Mouse (Mus musculus) ES-E14 (cell line): Measurements from ENCODE around the gene Maff. TPM values are rescaled to one million over a fixed set of nuclear protein-coding genes. Genes with fewer than 3 reads are reported as not detected.

ENCODE experiments used
- DNase-seq: peaks from one replicate; pipeline ENCODE4 v3.0.0-alpha.2; 2013; ENCODE audit warnings: low read depth, low spot score
- H3K27ac ChIP-seq: 2 replicates; pipeline ENCODE4 v1.5.1; 2012; ENCODE audit warnings: low read depth, mild to moderate bottlenecking, low read length, moderate library complexity, mixed read lengths; ENCODE audit not compliant: poor library complexity, insufficient read depth, severe bottlenecking
- H3K36me3 ChIP-seq: 2 replicates; pipeline ENCODE4 v1.6.1; 2012; ENCODE audit warnings: mild to moderate bottlenecking, low read length, moderate library complexity, mixed read lengths; ENCODE audit not compliant: control insufficient read depth, poor library complexity, insufficient read depth, severe bottlenecking
- H3K4me1 ChIP-seq, 2 experiments: fragments of 150-350 bp in 1 of 2; sonication (generic) in 1 of 2; 2 replicates each; pipeline ENCODE4 v1.6.1; 2012; ENCODE audit warnings: low read length in 2 of 2, mild to moderate bottlenecking in 1 of 2, mixed read lengths in 1 of 2; ENCODE audit not compliant: control insufficient read depth in 2 of 2, insufficient read depth in 2 of 2, poor library complexity in 1 of 2
- H3K4me3 ChIP-seq, 2 experiments: fragments of 150-350 bp in 1 of 2; sonication (generic) in 1 of 2; 2 replicates each; pipeline ENCODE4 v1.5.1; 2012; ENCODE audit warnings: low read length in 2 of 2, low read depth in 1 of 2, mild to moderate bottlenecking in 1 of 2, mixed read lengths in 1 of 2; ENCODE audit not compliant: insufficient read depth in 1 of 2, poor library complexity in 1 of 2, severe bottlenecking in 1 of 2
- H3K9ac ChIP-seq: 2 replicates; pipeline ENCODE4 v1.6.1; 2012; ENCODE audit warnings: low read depth, mild to moderate bottlenecking, low read length, mixed read lengths; ENCODE audit not compliant: poor library complexity, insufficient read depth, severe bottlenecking
- H3K9me3 ChIP-seq: fragments of 150-350 bp; sonication (generic); 2 replicates; pipeline ENCODE4 v1.6.1; 2012; ENCODE audit warnings: low read depth, mild to moderate bottlenecking, low read length; ENCODE audit not compliant: control insufficient read depth, insufficient read depth
- CHD2 ChIP-seq: IDR thresholded peaks from 2 replicates; pipeline ENCODE4 v1.6.1; 2014; ENCODE audit warnings: mild to moderate bottlenecking, low read depth, low read length, inconsistent platforms
- HCFC1 ChIP-seq: IDR thresholded peaks from 2 replicates; pipeline ENCODE4 v1.6.1; 2012; ENCODE audit warnings: low read length, inconsistent platforms, borderline replicate concordance; ENCODE audit not compliant: insufficient read depth
- MAFK ChIP-seq: IDR thresholded peaks from 2 replicates; pipeline ENCODE4 v1.6.1; 2014; ENCODE audit warnings: mild to moderate bottlenecking, low read depth, low read length, inconsistent platforms; ENCODE audit not compliant: insufficient read depth
- ZC3H11A ChIP-seq: IDR thresholded peaks from 2 replicates; pipeline ENCODE4 v1.6.1; 2012; ENCODE audit warnings: low read depth, mild to moderate bottlenecking, inconsistent platforms, low read length, borderline replicate concordance
- ZNF384 ChIP-seq: IDR thresholded peaks from 2 replicates; pipeline ENCODE4 v1.6.1; 2012; ENCODE audit warnings: low read depth, low read length, inconsistent platforms
- in situ Hi-C, 2 experiments: fragments of 600-800 bp; cut with MboI; formaldehyde crosslinking; loops; one replicate each; pipeline ENCODE4 v1.15.1; 2025; ENCODE audit warnings: low sequenced_read_pairs in 2 of 2, inconsistent platforms in 1 of 2; ENCODE audit not compliant: unreplicated experiment in 2 of 2
- total RNA-seq: library from RNA; depleted of rRNA; stranded (reverse); fragments of 300-350 nt; gene quantifications from 2 replicates; pipeline ENCODE4 v1.2.3, GENCODE M21; 2012

Gene Maff
- total RNA-seq, 1 experiment = 13.2 TPM

DNA sequence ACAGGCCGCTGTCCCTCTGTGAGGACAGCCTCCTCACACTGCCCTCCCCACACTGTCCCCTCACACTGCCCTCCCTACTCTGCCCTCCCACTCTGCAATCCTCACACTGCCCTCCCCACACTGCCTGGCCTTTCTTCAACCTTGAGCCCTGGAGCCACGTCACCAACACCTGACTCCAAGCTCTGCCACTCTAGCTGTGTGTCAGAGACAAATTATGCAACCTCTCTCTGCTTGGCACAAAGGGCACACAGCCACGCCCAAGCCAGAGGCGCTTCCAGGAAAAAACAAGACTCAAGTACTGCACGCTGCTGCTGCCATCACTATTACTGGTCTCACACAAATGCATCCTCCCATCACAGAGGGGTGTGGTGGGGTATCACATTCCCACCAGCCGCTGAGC is 44.0 kb downstream of the Maff start:
- no peak for TF ChIP-seq MAFK
- no peak for TF ChIP-seq CHD2
- TF ChIP-seq HCFC1 = no peak
- TF ChIP-seq ZC3H11A = no peak
- TF ChIP-seq ZNF384 = no peak
- H3K4me1 ChIP-seq = peaks cover 0 to 21% of the 10 kb centered on the region in 2 experiments; a peak in 1 of 4 replicates

DNA sequence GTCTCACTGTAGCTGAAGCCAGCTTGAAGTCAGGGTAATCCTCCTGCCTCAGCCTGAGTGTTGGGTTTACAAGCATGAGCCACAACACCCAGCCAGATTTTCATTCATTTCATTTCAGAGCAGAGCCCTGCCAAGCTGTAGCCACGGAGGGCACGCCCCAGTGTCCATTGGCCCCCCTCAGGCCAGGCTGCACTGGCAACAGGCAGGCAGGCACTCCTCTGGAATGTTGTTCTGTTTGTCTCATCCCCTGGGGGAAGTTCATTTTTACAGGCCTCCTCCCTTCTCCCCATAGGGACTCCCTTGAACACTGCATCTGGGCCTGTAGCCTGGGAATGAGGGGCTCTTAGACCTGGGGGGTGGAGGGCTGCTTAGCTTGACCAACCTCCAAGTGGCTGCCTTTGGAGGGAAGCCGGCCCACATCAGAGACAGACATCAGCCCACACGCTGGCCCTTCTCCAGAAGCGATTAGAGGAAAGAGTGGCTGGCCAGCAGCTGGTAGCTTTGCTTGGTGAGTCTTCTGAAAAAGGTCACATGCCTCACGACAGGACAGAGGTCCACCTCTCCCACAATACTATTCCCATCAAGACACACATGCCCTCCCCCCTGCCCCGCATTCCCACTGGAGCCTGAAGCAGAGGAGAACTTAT is 45.1 kb downstream of the Maff start:
- peaks cover 0 to 28% of the 10 kb centered on the region in 2 experiments; a peak in 3 of 4 replicates for H3K4me1 ChIP-seq
- no peaks in the 10 kb centered on the region; the same call in 1 of the 2 replicates for H3K36me3 ChIP-seq
- H3K9ac ChIP-seq = no peak overlapping the region
- in situ Hi-C loops = no loop called here
- no peaks in the 10 kb centered on the region for H3K9me3 ChIP-seq
- no peak overlapping the region for H3K27ac ChIP-seq
- no peak overlapping the region for H3K4me3 ChIP-seq
- no peak for DNase-seq
- no peak for TF ChIP-seq CHD2
- TF ChIP-seq ZC3H11A = no peak
- no peak for TF ChIP-seq MAFK
- TF ChIP-seq HCFC1 = no peak

More for the DNA sequence above, 44.0 kb downstream of the Maff start:
- no peaks in the 10 kb centered on the region for H3K9me3 ChIP-seq
- no peak for DNase-seq
- in situ Hi-C loops = no loop called here
- no peak overlapping the region for H3K27ac ChIP-seq
- H3K9ac ChIP-seq = no peak overlapping the region
- H3K36me3 ChIP-seq = peaks cover 1% of the 10 kb centered on the region; the same call in 1 of the 2 replicates
- H3K4me3 ChIP-seq = no peak overlapping the region

DNA sequence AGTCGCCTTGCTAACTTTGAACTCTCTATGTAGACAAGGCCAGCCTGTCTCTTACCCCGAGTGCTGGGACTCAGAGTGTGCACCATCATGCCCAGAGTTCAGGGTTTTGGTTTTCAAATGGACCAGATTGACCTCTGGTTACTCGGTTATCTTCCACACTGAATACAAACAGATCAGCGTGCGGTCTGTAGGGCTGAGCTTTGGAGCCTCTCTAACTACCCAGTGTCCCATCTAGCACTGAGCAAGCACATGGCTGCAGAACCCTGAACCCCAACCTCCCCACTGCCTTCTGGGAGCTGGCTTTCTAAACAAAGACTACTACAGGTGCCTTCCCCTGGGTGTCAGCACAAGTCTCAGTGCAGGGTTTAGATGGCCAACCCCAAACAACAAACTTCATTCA is 46.1 kb downstream of the Maff start:
- in situ Hi-C loops = no loop called here
- no peaks in the 10 kb centered on the region for H3K9me3 ChIP-seq
- H3K4me1 ChIP-seq = peaks cover 6 to 30% of the 10 kb centered on the region in 2 experiments; a peak in 3 of 4 replicates
- DNase-seq = no peak
- TF ChIP-seq HCFC1 (no peak), ZNF384 (no peak), MAFK (no peak), CHD2 (no peak), ZC3H11A (no peak)
- H3K36me3 ChIP-seq = no peaks in the 10 kb centered on the region; the same call in 1 of the 2 replicates
- H3K9ac ChIP-seq = no peak overlapping the region
- H3K4me3 ChIP-seq = no peak overlapping the region
- H3K27ac ChIP-seq = no peak overlapping the region

- no peaks in the 10 kb centered on the region; the same call in 1 of the 2 replicates for H3K36me3 ChIP-seq
- H3K9ac ChIP-seq = no peak overlapping the region
- in situ Hi-C loops = no loop called here
- no peaks in the 10 kb centered on the region for H3K9me3 ChIP-seq
- no peak overlapping the region for H3K4me3 ChIP-seq
- H3K4me1 ChIP-seq = peaks cover 6 to 30% of the 10 kb centered on the region in 2 experiments; a peak in 3 of 4 replicates
- no peak overlapping the region for H3K27ac ChIP-seq
- TF ChIP-seq HCFC1 (no peak), ZNF384 (no peak), ZC3H11A (no peak), MAFK (no peak), CHD2 (no peak)
- no peak for DNase-seq
Observed at GRCm38 (mm10) chr15:79393101-79393500, 46.7 kb downstream of the Maff start.
